Mouse (Mus musculus) limb, embryonic 12.5 days (tissue): ENCODE results near the gene Car15. TPM values are rescaled to one million over a fixed set of nuclear protein-coding genes. Genes with fewer than 3 reads are reported as not detected.

ENCODE experiments used
- ATAC-seq: fragments of 200-750 bp; cut with Nextera tagmentation; 2 replicates; pipeline ENCODE4 v1.8.0; 2017; ENCODE audit warnings: low read depth, moderate TSS enrichment; ENCODE audit not compliant: insufficient number of reproducible peaks, insufficient read depth, low FRiP score, low TSS enrichment
- H3K27ac ChIP-seq: fragments of 300-500 bp; sonication (generic); 2 replicates; pipeline ENCODE4 v1.5.1; 2016; ENCODE audit warnings: mild to moderate bottlenecking, moderate library complexity
- H3K27me3 ChIP-seq: fragments of 300-500 bp; sonication (generic); 2 replicates; pipeline ENCODE4 v1.6.1; 2016; ENCODE audit warnings: mild to moderate bottlenecking, moderate library complexity
- H3K36me3 ChIP-seq: fragments of 300-500 bp; sonication (generic); 2 replicates; pipeline ENCODE4 v1.6.1; 2016; ENCODE audit warnings: mild to moderate bottlenecking, moderate library complexity
- H3K4me1 ChIP-seq: fragments of 300-500 bp; sonication (generic); replicated peaks from 2 replicates; pipeline ENCODE4 v1.6.1; 2016
- H3K4me2 ChIP-seq: fragments of 300-500 bp; sonication (generic); 2 replicates; pipeline ENCODE4 v1.6.1; 2016; ENCODE audit warnings: mild to moderate bottlenecking, moderate library complexity
- H3K4me3 ChIP-seq: fragments of 300-500 bp; sonication (generic); replicated peaks from 2 replicates; pipeline ENCODE4 v1.5.1; 2016; ENCODE audit warnings: mild to moderate bottlenecking
- H3K9ac ChIP-seq: fragments of 300-500 bp; sonication (generic); replicated peaks from 2 replicates; pipeline ENCODE4 v1.6.1; 2016; ENCODE audit warnings: mild to moderate bottlenecking, moderate library complexity
- H3K9me3 ChIP-seq: fragments of 300-500 bp; sonication (generic); 2 replicates; pipeline ENCODE4 v1.6.1; 2016; ENCODE audit warnings: mild to moderate bottlenecking, moderate library complexity
- WGBS: fragments of 180-500 bp; shearing (Covaris S2); methylation state at CpG from one replicate; pipeline ENCODE4 v1.1.7; 2016; 5-methylcytosine and 5-hydroxymethylcytosine counted together
- polyA plus RNA-seq: library from polyadenylated mRNA; unstranded; fragments of >200 nt; fragmentation: Nextera tagmentation; extraction: Ambion mirVana; gene quantifications from 2 replicates; pipeline ENCODE4 v1.2.1, GENCODE M21; 2016

Car15 gene
- polyA plus RNA-seq, 1 experiment from 2014 or later, result 2.9 TPM

DNA sequence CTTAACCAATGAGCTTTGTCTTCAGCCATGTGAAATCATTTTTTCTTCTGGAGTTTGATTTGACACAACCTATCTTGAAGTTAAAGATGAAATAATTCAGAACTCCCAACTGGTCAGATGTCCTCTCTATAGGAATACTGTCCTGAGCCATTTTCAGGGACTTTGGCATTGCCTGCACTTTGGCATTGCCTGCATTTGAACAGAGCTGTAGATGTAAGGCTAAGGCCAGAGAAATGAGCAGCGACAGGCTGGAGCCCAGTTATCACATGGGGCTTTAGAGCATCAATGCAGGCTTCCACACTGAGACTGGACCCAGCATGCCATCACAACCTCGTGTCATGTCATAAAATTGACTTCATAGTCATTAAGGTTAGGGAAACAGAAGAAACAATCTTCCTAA lies 15.1 kb upstream of the Car15 start:
- no peak overlapping the region for H3K9ac ChIP-seq
- ATAC-seq, result no peak
- peaks cover 90% of the 10 kb centered on the region for H3K36me3 ChIP-seq
- H3K4me3 ChIP-seq, result no peak overlapping the region
- H3K27me3 ChIP-seq, result no peaks in the 10 kb centered on the region
- WGBS, result 81% methylated on average over 2 of the region's 2 CpGs
- H3K4me1 ChIP-seq, result no peaks in the 10 kb centered on the region
- no peak overlapping the region for H3K27ac ChIP-seq
- no peak overlapping the region for H3K4me2 ChIP-seq
- H3K9me3 ChIP-seq, result no peaks in the 10 kb centered on the region

DNA sequence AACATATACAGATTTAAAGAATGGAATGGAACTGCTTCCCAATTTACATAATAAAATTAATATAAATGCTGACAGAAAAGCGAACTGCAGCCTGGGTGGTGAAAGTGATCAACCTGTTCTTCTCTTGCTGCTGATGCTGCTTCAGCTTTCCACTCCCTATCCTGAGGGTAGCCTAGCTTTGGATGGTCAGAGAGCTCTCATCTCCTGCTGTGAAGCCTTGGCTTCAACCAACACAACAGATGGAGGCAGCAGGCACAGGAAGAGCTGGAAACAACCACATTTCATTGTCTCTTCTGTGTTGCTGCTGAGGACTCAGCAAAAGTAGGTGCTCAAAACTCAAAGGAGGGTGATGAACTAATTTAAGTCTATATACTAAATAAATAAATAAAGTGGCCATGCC lies 13.7 kb upstream of the Car15 start:
- Histone ChIP-seq H3K4me2 (no peak overlapping the region), H3K27me3 (no peaks in the 10 kb centered on the region), H3K9ac (no peak overlapping the region), H3K36me3 (peaks cover 90% of the 10 kb centered on the region), H3K4me3 (no peak overlapping the region), H3K27ac (no peak overlapping the region), H3K9me3 (no peaks in the 10 kb centered on the region), H3K4me1 (no peaks in the 10 kb centered on the region)
- no peak for ATAC-seq
- 100% methylated on average over 1 of the region's 1 CpGs for WGBS

DNA sequence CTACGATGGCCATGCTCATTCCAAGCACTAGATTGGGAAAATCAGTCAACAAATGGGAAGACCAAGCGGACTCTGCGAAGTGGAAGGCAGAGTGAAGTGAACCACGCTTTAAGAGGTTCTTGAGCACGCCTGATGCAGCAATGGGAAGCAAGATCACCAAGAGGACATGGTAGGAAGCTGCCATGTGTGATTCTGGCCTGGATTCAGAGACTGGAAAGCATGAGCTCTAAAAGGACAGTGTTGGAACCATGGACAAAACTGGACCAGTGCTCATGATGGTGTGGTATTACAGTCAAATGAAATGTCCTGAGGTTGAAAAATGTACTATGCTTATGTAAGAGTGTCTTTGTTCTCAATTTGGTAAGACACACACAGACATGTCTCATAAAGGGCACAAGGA lies 13.2 kb upstream of the Car15 start:
- ATAC-seq, result no peak
- Histone ChIP-seq H3K27me3 (no peaks in the 10 kb centered on the region), H3K4me2 (no peak overlapping the region), H3K4me3 (no peak overlapping the region), H3K9ac (no peak overlapping the region), H3K36me3 (peaks cover 90% of the 10 kb centered on the region), H3K27ac (no peak overlapping the region), H3K4me1 (no peaks in the 10 kb centered on the region), H3K9me3 (no peaks in the 10 kb centered on the region)
- 92% methylated on average over 5 of the region's 5 CpGs for WGBS

DNA sequence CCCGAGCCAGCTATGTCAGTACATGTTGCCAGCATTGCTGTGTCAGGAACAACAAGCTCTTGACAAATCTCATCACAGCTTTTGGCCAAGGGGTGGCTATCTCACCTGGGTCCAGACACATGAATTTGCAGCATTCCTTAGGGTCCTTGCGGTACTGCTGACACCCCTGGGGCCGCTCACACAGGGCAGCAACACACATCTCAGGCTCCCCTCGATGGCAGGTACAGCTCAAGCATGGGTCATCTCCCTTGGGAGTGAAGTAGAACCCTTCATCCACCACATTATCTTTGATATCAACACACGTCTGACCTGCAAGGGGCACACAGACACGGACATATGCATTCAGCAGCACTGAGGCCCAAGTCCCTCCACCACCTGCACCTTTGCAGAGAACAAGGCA lies 11.3 kb upstream of the Car15 start:
- WGBS, result 91% methylated on average over 6 of the region's 6 CpGs
- no peak overlapping the region for H3K4me3 ChIP-seq
- peaks cover 92% of the 10 kb centered on the region for H3K36me3 ChIP-seq

DNA sequence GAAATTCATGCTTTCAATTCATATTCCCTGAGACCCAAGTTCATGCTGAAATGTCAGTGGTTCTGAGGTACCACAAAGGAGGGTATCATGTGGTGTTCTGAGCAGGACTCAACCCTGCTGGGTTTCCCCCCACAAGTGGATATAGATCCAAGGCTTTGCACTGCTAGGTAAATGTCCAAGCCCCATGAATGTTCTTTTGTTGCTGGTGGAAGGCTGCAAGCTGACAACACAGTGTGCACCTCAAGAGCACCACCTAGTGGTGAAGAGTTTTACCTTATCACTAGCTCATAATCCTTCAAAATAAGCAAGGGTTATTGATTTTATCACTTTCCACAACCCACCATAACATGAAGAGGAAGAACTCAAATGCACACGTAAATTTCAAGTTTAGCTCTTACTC lies 10.8 kb upstream of the Car15 start:
- no peaks in the 10 kb centered on the region for H3K9me3 ChIP-seq
- H3K27me3 ChIP-seq, result no peaks in the 10 kb centered on the region
- 37% methylated on average over 1 of the region's 1 CpGs for whole genome bisulfite sequencing
- H3K27ac ChIP-seq, result no peak overlapping the region
- no peak for ATAC-seq
- no peak overlapping the region for H3K4me3 ChIP-seq
- peaks cover 92% of the 10 kb centered on the region for H3K36me3 ChIP-seq
- no peaks in the 10 kb centered on the region for H3K4me1 ChIP-seq
- H3K4me2 ChIP-seq, result no peak overlapping the region
- no peak overlapping the region for H3K9ac ChIP-seq

More for the DNA sequence above, 11.3 kb upstream of the Car15 start:
- Histone ChIP-seq H3K9ac (no peak overlapping the region), H3K9me3 (no peaks in the 10 kb centered on the region), H3K27ac (no peak overlapping the region), H3K4me2 (no peak overlapping the region), H3K27me3 (no peaks in the 10 kb centered on the region), H3K4me1 (no peaks in the 10 kb centered on the region)
- ATAC-seq, result no peak

DNA sequence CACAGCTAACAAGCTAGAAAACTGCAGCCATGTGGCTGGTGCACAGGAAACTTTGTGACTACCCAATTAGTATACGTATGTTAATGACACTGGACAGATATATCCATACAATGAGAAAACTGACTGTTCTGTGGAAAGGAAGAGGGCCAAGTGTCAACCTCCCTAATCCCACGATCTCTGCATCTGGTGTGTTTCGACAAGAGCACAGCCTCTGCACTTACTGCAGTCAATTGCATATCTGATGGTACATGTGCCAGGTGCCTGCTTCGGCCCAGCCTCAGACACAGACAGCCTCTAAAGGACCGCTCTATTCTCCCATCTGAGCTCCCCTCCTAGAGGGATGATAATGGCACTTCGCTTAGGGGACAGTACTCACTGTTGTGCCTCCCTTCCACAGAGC lies 10.3 kb upstream of the Car15 start:
- no peaks in the 10 kb centered on the region for H3K27me3 ChIP-seq
- ATAC-seq, result no peak
- peaks cover 93% of the 10 kb centered on the region for H3K36me3 ChIP-seq
- H3K4me2 ChIP-seq, result no peak overlapping the region
- no peaks in the 10 kb centered on the region for H3K4me1 ChIP-seq
- no peaks in the 10 kb centered on the region for H3K9me3 ChIP-seq
- H3K9ac ChIP-seq, result no peak overlapping the region
- H3K4me3 ChIP-seq, result no peak overlapping the region
- 95% methylated on average over 6 of the region's 6 CpGs for WGBS
- no peak overlapping the region for H3K27ac ChIP-seq

DNA sequence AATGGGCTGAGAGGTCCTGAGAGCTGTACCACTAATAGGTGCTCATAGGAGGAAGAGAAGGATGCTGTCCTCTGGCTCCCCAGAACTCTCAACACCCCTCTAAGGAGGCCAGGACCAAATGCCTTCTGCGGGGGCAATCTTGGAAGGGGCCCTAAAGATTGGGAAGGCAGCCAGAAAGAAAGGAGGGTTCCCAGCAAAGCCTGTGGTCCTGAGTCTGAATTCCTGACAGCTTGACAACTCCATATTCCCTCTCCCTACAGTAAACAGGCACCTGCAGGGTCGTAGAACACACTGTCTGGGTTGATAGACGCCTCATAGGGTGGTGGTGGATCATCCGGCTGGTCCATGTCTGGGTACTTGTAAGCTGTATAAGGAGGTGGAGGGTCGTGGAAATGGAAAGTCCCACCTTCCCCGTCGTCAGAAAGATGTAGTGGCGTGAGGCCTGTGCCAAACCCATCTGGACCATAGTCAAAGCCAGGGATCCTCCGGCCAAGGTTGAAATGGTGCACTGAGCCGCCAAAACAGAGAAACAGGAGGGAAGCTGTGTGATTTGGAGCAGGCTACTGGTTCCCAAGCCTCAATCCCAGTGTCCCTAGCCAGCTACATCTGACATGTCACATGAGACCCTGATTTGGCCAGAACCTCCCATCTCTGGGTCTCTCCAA lies 5.7 kb upstream of the Car15 start:
- no peak overlapping the region for H3K4me2 ChIP-seq
- no peak overlapping the region for H3K4me3 ChIP-seq
- H3K36me3 ChIP-seq, result peaks cover 91% of the 10 kb centered on the region
- no peaks in the 10 kb centered on the region for H3K9me3 ChIP-seq
- 86% methylated on average over 10 of the region's 10 CpGs for WGBS
- no peaks in the 10 kb centered on the region for H3K4me1 ChIP-seq
- ATAC-seq, result no peak
- no peaks in the 10 kb centered on the region for H3K27me3 ChIP-seq
- H3K9ac ChIP-seq, result no peak overlapping the region
- no peak overlapping the region for H3K27ac ChIP-seq

DNA sequence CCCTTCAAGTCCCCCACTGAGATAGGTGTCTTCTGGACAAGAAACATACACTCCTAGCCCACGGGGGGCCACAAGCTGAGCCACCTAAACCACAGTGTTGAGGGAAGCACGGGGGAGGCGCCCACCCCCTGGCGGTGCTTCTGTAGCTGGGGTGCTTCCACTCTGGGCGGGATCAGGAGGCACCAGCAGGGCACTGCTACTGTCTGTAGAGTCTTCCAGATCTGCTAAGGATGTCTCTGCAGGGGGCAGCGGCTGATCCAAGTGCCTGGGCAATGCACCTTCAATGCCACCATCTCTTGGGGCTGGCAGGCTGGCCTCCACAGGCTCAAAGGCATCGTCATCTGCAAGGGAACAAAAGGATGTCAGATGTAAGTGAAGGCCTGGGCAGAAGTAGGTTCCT lies 4.3 kb upstream of the Car15 start:
- Histone ChIP-seq H3K36me3 (peaks cover 81% of the 10 kb centered on the region), H3K9ac (no peak overlapping the region), H3K9me3 (no peaks in the 10 kb centered on the region), H3K4me2 (no peak overlapping the region), H3K4me1 (no peaks in the 10 kb centered on the region), H3K27me3 (peaks cover 7% of the 10 kb centered on the region), H3K27ac (no peak overlapping the region), H3K4me3 (no peak overlapping the region)
- ATAC-seq, result no peak
- WGBS, result 94% methylated on average over 7 of the region's 7 CpGs

DNA sequence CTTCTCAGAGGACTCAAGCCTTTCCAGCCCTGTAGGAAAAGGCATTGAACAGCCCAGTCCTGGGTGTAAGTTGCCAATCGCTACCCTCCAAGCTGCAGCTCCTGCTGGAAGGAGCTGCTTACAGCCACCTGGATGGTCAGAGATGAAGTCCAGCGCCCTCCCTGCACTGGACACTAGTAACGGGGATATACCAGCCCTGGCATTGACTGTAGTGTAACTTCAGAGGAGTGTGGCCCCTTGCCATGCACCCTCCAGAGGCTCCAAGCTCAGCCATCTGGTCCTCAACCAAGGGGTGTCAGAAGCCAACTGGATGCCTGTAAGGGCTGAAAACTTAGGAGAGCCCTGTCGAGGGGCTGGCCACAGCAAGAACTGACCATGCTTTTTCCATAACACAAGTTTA lies 1.8 kb upstream of the Car15 start:
- Histone ChIP-seq H3K27ac (no peak overlapping the region), H3K9ac (no peak overlapping the region), H3K4me3 (no peak overlapping the region), H3K27me3 (peaks cover 32% of the 10 kb centered on the region), H3K9me3 (no peaks in the 10 kb centered on the region), H3K4me1 (no peaks in the 10 kb centered on the region), H3K36me3 (peaks cover 56% of the 10 kb centered on the region), H3K4me2 (no peak overlapping the region)
- 86% methylated on average over 4 of the region's 4 CpGs for WGBS
- no peak for ATAC-seq

DNA sequence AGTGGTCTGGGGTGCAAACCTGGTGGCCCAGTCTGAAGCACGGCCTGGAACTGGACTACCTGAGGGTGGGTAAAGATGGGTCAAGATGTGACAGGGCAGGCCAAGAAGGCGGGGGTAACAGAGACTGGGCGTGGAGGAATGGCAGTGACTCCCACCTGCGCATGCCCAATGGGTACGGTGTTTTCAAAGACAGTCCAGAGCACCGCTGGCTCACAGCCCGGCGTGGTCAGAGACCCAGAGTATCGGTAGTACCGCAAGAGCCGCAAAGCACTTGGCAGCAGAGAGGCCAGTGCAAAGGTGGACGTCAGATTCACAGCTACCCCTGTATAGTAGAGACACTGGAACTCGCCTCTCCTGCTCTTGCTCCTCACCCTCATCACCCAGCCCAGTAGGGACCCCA lies 2.7 kb downstream of the Car15 start:
- Histone ChIP-seq H3K4me3 (no peak overlapping the region), H3K4me2 (no peak overlapping the region), H3K27ac (no peak overlapping the region), H3K9me3 (no peaks in the 10 kb centered on the region), H3K4me1 (peaks cover 27% of the 10 kb centered on the region), H3K9ac (no peak overlapping the region), H3K27me3 (peaks cover 77% of the 10 kb centered on the region), H3K36me3 (peaks cover 11% of the 10 kb centered on the region; the same call in 1 of the 2 replicates)
- 56% methylated on average over 13 of the region's 13 CpGs for WGBS
- ATAC-seq, result no peak

DNA sequence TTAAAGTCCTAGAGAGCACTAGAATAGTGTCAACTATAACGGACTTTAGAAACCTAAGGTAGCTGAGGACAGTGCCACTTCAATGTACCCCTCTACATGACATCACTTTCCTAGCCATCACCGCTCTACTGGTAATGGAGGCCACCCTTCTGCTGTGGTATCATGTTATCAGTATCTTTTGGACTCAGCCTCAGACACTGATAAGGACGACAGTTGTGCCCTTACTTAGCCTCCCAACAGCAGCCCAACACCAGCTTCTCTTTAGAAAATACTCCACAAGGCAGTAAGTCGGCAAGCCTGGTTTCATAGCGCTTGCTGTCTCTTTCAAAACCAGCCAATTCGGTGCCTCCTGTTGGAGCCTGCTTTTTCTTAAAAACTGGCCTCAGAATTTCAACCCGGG lies 3.6 kb downstream of the Car15 start:
- Histone ChIP-seq H3K36me3 (0 out of 2 replicates have a peak, but pooled peaks cover 5% of the 10 kb centered on the region), H3K27ac (no peak overlapping the region), H3K27me3 (peaks cover 81% of the 10 kb centered on the region), H3K4me2 (peak overlapping the region; percentile 98), H3K4me3 (peak overlapping the region; percentile 67; the same call in 1 of the 2 replicates), H3K4me1 (peaks cover 33% of the 10 kb centered on the region), H3K9me3 (no peaks in the 10 kb centered on the region), H3K9ac (no peak overlapping the region)
- WGBS, result 51% methylated on average over 7 of the region's 7 CpGs
- no peak for ATAC-seq
